Mouse (Mus musculus) urinary bladder, postnatal 25 days (tissue): ENCODE data around the gene Nkain2.
"Not testable (repeated sequence)": the region's sequence is repeated elsewhere in the genome, so short reads cannot be mapped to it uniquely, and the experiment has no call there.

Experiments used
- DNase-seq: peaks from one replicate; pipeline ENCODE4 v3.0.0; 2022; ENCODE audit warnings: low spot score

The Nkain2 gene

GRCm38 (mm10) chr10:32889652-32890506 is at the start of gene Nkain2:
TSS of gene Nkain2 (minus strand) at chr10:32890462.
- peak; percentile 13 for DNase-seq

- DNase-seq, result no peak
These were observed 49.6 kb upstream of the Nkain2 start for GRCm38 (mm10) chr10:32939853-32940252.

DNA sequence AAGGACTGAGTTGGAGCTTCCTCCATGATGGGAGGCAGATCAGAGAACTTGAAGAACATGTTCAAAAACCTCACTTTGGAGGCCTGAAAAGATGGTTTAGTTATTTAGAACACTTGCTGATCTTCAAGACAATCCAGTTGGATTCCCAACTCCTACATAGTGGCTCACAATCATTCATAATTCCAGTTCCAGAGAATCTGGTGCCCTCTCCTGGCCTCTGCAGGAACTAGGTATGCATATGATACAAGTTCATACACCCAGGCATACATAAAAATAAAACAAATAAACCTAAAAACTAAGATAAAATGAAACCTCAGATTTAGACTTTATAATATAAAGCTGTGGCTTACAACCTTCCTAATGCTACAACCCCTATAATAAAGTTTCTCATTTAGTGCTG is 4.8 kb upstream of the Nkain2 start:
- DNase-seq, result no peak

- peak; percentile 44 for DNase-seq
These were observed 357 bp upstream of the Nkain2 start for GRCm38 (mm10) chr10:32890507-32891131.

DNA sequence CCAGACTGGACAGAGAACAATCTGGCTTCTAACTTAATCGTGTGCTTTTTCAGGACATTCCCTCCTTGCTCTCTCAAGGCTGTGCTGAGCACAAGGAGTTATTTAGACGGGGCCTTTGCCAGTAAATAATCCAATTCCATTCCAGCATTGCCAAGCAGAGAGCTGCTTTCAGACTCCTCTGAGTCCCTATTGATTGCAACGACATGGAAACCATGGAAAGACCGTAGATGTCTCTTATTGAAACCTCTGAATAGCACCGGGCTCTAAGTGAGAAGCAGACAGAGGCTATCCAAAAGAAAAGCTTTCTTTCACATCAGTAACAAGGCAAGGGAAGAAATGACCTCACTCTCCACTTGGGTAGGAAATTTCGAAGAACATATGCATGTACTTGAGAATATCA is 8.3 kb downstream of the Nkain2 start:
- DNase-seq, result no peak

DNA sequence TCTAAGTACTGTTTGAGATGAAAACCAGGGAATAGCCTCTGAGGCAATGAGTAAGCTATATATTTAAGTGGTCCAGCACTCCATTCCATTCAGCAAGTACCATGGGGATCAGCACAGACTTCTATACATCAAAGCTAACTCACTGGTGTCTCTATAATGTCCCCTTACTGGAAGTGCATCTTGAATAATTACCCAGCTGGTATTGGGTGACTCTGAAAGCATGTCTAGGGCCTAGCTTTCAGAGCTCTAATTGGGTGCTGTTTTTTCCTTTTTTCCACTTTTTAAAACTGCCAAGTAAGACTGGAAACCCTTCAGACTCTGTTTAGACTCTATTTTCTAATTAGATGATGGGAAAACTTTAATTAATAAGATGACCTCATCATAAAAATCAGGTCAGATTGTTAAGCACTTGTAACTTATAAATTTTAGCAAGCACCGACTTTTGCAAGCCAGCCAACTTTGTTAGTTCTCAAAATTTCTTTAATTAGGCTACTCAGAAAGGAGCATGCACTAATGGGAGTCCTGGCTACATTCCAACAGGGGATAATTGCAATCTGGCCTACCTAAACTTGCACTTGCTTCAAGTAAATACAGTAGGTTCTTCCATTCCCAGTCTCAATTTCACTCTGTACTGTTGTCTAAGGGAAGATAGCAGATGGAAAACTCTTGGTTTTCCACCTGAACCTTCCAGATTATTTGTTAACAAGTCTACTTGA is 19.4 kb downstream of the Nkain2 start:
- DNase-seq, result no peak

GRCm38 (mm10) chr10:32869541-32869940 is 20.7 kb downstream of the Nkain2 start:
- DNase-seq, result no peak

- no peak for DNase-seq
These were observed 74.9 kb downstream of the Nkain2 start for GRCm38 (mm10) chr10:32815210-32815883.

- DNase-seq, result no peak
These were observed 94.0 kb downstream of the Nkain2 start for GRCm38 (mm10) chr10:32796215-32796614.

DNA sequence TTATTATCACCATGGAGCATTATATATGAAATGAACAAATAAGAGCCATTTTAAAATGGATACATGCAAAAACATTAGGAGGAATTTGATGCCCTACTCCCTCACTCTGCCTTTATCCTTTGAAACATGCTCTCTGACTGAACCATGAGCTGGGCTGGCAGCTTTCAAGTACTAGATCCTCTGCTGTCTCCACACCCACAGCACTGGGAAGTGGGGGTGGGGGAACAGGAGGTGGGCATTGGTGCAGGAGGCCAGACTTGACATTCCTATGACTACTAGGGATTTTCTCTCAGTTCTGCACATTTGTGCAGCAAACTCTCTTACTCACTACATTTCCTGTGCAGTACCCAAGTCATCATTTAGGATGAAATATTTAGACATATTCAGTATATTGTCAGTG is 99.7 kb downstream of the Nkain2 start:
- DNase-seq, result no peak

DNA sequence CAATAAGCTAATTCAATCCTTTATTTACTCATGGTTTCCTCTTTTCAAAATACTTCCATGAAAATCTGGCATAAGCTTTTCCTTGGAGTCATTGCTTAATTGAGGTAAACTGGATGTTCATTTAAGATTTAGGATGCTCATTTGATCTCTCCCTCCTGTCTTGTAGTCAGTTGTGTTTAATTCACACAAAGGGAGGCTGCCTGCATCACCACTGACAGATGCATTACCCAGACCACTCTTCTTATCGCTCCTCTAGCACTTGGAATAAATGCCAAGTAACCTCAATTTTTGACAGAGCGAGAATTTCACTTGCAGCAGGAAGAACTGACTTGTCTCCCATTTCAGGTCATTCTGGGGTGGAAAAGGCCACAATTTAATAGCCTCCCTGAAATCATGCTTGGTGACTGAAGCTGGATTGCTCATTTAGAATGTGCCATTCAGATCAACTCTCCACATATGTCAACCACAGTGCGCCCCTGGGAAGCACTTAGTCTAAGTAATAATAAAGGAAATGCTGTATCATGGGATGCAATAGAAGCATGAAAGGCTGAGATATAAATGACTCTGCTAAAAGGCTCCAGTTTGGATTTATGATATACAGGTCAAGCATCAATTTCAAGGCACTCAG is 107.4 kb downstream of the Nkain2 start:
- no peak for DNase-seq

DNA sequence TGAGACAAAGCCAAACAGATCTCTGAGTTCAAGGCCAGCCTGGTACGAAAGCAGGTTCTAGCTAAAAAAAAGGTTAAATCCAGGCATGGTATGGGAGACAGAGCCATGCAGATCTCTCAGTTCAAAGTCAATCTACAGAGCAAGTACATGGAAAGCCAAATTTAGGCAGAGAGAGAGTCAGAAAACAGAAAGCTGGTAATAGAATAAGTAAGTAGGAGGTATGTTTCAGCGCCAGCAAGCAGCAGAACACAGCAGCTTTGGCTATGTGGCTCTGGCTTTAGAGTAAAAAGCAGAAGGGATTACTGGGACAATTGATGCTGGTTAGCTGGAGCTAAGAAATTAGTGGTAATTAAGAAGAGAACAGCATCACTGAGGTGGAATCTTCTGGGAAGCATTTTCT is 151.3 kb downstream of the Nkain2 start:
- no peak for DNase-seq

- not testable (repeated sequence) for DNase-seq
These were observed 183.7 kb downstream of the Nkain2 start for GRCm38 (mm10) chr10:32706579-32706978.

DNA sequence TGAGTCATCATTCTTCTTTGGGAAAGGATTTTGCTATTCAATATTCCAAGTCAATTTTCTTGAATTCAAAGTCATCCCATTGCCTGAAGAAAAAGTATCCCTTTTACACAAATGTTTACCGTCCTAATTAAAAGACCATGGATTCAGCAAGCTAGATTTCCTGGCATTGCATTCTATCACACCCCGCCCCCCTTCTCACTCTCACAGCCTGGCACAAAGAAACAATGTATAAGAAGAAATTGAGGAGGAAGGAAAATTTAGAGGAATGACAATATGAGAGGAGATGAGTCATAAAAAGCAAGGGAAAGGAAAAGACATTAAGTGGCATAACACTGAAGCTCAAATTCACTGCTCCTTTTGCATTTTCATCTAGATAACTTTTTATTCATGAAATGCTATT is 193.6 kb downstream of the Nkain2 start:
- no peak for DNase-seq

GRCm38 (mm10) chr10:32684548-32684947 is 205.7 kb downstream of the Nkain2 start:
- no peak for DNase-seq

GRCm38 (mm10) chr10:32640256-32640655 is 250.0 kb downstream of the Nkain2 start:
- no peak for DNase-seq

DNA sequence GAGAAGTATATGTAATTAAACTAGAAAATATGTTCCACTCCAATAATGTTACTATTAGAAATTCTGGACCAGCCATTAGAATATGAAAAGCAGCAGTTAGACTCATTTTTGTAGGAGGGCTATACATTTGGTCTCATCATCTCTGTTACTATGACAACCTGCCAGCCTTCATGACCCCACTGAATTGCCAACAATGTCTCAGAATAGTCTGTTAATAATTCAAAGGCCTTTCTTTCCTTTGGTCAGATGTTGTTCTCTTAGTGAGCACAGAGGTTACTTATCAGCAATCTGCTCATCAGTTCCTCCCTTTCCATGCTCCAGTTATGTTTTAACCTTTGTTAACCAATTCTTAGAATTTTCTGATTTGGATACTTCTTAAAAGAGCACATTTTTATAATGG is 251.1 kb downstream of the Nkain2 start:
- DNase-seq, result no peak

- no peak for DNase-seq
These were observed 259.2 kb downstream of the Nkain2 start for GRCm38 (mm10) chr10:32631043-32631442.

DNA sequence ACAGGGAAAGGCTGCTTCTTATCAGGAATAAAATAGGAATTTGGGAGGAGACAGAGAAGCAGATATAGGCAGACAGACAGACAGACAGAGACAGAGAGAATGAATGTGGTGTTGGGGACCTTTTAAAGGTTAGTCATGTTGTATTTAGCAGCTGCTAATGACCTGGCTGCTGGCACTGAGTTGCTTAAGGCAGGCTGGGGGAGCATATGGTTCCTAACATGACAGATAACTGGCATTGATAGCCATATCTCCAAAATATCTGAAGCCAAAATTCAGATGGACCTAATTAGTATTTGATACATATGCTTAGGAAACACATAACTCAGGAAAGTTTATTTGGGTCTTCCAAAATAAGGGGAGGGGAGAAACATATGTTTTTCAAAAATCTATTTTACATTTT is 285.8 kb downstream of the Nkain2 start:
- DNase-seq, result no peak

DNA sequence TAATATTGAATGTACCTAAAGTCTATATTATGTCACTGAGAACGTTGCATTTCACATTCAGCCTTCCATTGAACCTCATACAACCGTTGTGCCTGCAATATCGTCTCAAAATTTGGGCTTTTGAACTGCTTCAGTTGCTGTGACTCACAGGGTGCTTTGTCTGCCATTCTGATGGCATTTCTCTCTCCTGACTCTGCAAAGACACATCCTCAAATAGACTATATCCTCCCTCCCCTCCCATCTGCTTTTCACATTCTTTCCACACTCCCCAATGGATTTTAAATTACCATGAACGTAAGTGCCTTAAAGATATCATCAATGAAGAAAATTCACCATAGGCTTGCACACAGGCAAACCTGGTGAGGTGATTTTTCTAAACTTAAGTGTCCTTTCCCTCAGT is 287.5 kb downstream of the Nkain2 start:
- no peak for DNase-seq

DNA sequence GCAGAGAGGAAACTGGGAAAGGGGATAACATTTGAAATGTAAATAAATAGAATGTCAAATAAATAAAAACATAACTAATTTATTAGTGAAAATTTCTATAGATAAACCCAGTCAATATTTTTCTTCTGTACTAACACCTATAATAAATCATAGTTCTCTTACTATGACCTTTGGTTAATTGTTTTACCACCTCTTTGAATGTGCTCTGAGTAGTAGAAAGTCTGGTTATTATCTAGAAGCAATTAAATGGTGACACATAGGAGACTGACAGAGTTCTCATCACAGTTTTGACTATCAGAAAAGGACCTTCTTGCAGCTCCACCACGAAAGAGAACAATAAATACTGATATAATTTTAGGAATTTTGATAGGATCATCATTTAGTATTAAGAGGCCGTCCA is 295.3 kb downstream of the Nkain2 start:
- DNase-seq, result no peak

- no peak for DNase-seq
These were observed 313.0 kb downstream of the Nkain2 start for GRCm38 (mm10) chr10:32577276-32577580.
